Mouse (Mus musculus) kidney, embryonic 16.5 days (tissue): ENCODE results near the gene Phactr3. TPM values are rescaled to one million over a fixed set of nuclear protein-coding genes. Genes with fewer than 3 reads are reported as not detected.

Source experiments
- ATAC-seq: fragments of 200-750 bp; cut with Nextera tagmentation; 2 replicates; pipeline ENCODE4 v1.8.0; 2017; ENCODE audit warnings: moderate TSS enrichment; ENCODE audit not compliant: low FRiP score, low TSS enrichment
- H3K27ac ChIP-seq: fragments of 300-500 bp; sonication (generic); 2 replicates; pipeline ENCODE4 v1.5.1; 2014; ENCODE audit warnings: low read length
- H3K27me3 ChIP-seq: fragments of 300-500 bp; sonication (generic); 2 replicates; pipeline ENCODE4 v1.6.1; 2014; ENCODE audit warnings: low read length, control low read depth, mixed read lengths; ENCODE audit not compliant: insufficient read depth
- H3K36me3 ChIP-seq: fragments of 300-500 bp; sonication (generic); 2 replicates; pipeline ENCODE4 v1.6.1; 2014; ENCODE audit warnings: low read length, control low read depth, mixed read lengths; ENCODE audit not compliant: insufficient read depth
- H3K4me1 ChIP-seq: fragments of 300-500 bp; sonication (generic); 2 replicates; pipeline ENCODE4 v1.6.1; 2014; ENCODE audit warnings: low read length, control low read depth, mixed read lengths; ENCODE audit not compliant: insufficient read depth
- H3K4me2 ChIP-seq: fragments of 300-500 bp; sonication (generic); replicated peaks from 2 replicates; pipeline ENCODE4 v1.6.1; 2014; ENCODE audit warnings: low read depth, low read length
- H3K4me3 ChIP-seq: fragments of 300-500 bp; sonication (generic); 2 replicates; pipeline ENCODE4 v1.5.1; 2014; ENCODE audit warnings: mild to moderate bottlenecking, low read length
- H3K9ac ChIP-seq: fragments of 300-500 bp; sonication (generic); replicated peaks from 2 replicates; pipeline ENCODE4 v1.6.1; 2014; ENCODE audit warnings: low read length
- H3K9me3 ChIP-seq: fragments of 300-500 bp; sonication (generic); 2 replicates; pipeline ENCODE4 v1.6.1; 2016; ENCODE audit warnings: low read length, control low read depth
- WGBS: fragments of 180-500 bp; shearing (Covaris S2); extraction: QIAGEN DNeasy Blood & Tissue Kit; methylation state at CpG from one replicate; pipeline ENCODE4 v1.1.7; 2014; 5-methylcytosine and 5-hydroxymethylcytosine counted together
- polyA plus RNA-seq: library from polyadenylated mRNA; unstranded; fragments of >200 nt; fragmentation: Nextera tagmentation; extraction: Ambion mirVana; gene quantifications from 2 replicates; pipeline ENCODE4 v1.2.1, GENCODE M21; 2015

The Phactr3 gene
- polyA plus RNA-seq, 1 experiment from 2014 or later, result 0.71 TPM

DNA sequence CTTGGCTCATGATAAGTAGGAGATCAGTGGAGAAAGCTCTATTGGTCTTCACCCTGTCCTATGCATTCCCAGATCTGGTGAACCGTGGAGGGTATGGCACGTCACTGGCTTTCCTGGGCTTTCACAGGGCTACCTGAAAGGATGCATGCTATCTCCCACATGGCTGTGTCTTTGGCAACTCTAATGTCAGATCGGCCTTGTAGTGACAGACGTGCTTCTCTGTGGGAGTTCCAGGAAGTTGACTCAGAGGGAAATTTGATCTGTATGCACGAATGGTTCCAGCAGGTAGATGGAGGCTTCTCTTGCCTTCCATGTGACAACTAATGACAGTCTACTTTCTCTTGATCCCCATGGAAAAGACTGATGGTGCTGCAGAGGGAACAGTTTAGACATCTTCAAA, 65.5 kb downstream of the Phactr3 start:
- Histone ChIP-seq H3K36me3 (no peaks in the 10 kb centered on the region), H3K4me1 (no peaks in the 10 kb centered on the region), H3K27ac (no peak overlapping the region), H3K9me3 (peaks cover 5% of the 10 kb centered on the region; the same call in 1 of the 2 replicates), H3K4me3 (no peak overlapping the region), H3K27me3 (no peaks in the 10 kb centered on the region), H3K4me2 (no peak overlapping the region), H3K9ac (no peak overlapping the region)
- ATAC-seq, result no peak
- WGBS, result 43% methylated on average over 5 of the region's 5 CpGs

GRCm38 (mm10) chr2:178184862-178185261, 66.1 kb downstream of the Phactr3 start:
- H3K4me1 ChIP-seq, result no peaks in the 10 kb centered on the region
- 37% methylated on average over 6 of the region's 6 CpGs for WGBS
- H3K27ac ChIP-seq, result no peak overlapping the region
- no peak overlapping the region for H3K4me3 ChIP-seq
- H3K4me2 ChIP-seq, result no peak overlapping the region
- H3K9me3 ChIP-seq, result peaks cover 5% of the 10 kb centered on the region; the same call in 1 of the 2 replicates
- no peaks in the 10 kb centered on the region for H3K27me3 ChIP-seq
- H3K9ac ChIP-seq, result no peak overlapping the region
- H3K36me3 ChIP-seq, result no peaks in the 10 kb centered on the region
- ATAC-seq, result peak; percentile 31; the same call in 1 of the 2 replicates

GRCm38 (mm10) chr2:178188988-178189387, 70.2 kb downstream of the Phactr3 start:
- Histone ChIP-seq H3K27ac (no peak overlapping the region), H3K9me3 (peaks cover 5% of the 10 kb centered on the region; the same call in 1 of the 2 replicates), H3K4me1 (no peaks in the 10 kb centered on the region), H3K27me3 (no peaks in the 10 kb centered on the region), H3K36me3 (no peaks in the 10 kb centered on the region), H3K4me3 (no peak overlapping the region), H3K9ac (no peak overlapping the region), H3K4me2 (no peak overlapping the region)
- ATAC-seq, result no peak
- 80% methylated on average over 2 of the region's 2 CpGs for WGBS

GRCm38 (mm10) chr2:178192881-178193280, 74.1 kb downstream of the Phactr3 start:
- Histone ChIP-seq H3K4me3 (no peak overlapping the region), H3K36me3 (no peaks in the 10 kb centered on the region), H3K9ac (no peak overlapping the region), H3K27me3 (no peaks in the 10 kb centered on the region), H3K4me1 (no peaks in the 10 kb centered on the region), H3K9me3 (no peaks in the 10 kb centered on the region), H3K27ac (no peak overlapping the region), H3K4me2 (no peak overlapping the region)
- no peak for ATAC-seq
- 48% methylated on average over 9 of the region's 9 CpGs for WGBS

DNA sequence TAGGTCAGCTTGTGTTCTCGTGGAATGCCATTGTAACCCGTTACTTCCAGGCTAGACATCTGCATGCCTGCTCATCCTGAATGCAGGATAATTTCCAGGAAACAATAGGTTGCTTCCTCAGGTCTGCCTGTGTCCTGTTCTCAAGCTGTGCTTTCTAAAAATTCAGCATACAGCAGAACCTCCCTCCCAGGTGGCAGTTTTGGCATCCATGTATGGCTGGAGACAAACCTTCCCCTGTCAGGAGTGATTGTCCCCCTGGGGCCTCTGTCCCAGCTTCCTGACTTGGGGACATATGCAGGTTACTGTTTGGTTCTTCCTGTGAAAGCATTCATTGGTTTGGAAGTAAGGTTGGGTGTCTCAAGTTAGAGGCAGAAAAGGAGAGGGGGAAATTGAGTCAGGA, 74.7 kb downstream of the Phactr3 start:
- no peak for ATAC-seq
- WGBS, result 55% methylated on average over 2 of the region's 2 CpGs
- H3K27me3 ChIP-seq, result no peaks in the 10 kb centered on the region

DNA sequence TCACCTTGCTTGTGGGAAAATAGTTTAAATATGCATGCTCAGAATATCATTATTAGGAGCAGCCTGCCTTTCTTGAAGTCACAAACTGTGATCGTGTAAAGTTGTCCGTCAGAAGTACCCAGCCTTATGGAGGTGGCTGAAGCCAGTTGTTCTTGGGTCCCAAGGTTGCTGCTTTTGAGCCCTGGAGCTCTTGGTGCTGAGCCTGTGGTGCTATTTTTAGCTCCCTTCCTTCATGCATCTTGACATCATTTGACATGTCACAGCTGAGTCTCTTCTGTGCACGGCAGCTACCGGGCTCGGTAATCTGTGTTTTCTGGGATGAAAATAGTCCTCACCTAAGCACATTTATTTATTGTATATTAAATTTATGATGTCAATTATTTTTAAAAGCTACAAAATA, 76.1 kb downstream of the Phactr3 start:
- no peak overlapping the region for H3K4me3 ChIP-seq
- no peak overlapping the region for H3K9ac ChIP-seq
- H3K4me2 ChIP-seq, result no peak overlapping the region
- H3K9me3 ChIP-seq, result no peaks in the 10 kb centered on the region
- no peak overlapping the region for H3K27ac ChIP-seq
- 43% methylated on average over 5 of the region's 5 CpGs for WGBS
- H3K36me3 ChIP-seq, result no peaks in the 10 kb centered on the region
- no peaks in the 10 kb centered on the region for H3K4me1 ChIP-seq
- no peak for ATAC-seq
- no peaks in the 10 kb centered on the region for H3K27me3 ChIP-seq

More for the DNA sequence above, 74.7 kb downstream of the Phactr3 start:
- H3K9me3 ChIP-seq, result no peaks in the 10 kb centered on the region
- H3K4me2 ChIP-seq, result no peak overlapping the region
- H3K36me3 ChIP-seq, result no peaks in the 10 kb centered on the region
- no peak overlapping the region for H3K9ac ChIP-seq
- no peak overlapping the region for H3K4me3 ChIP-seq
- H3K27ac ChIP-seq, result no peak overlapping the region
- no peaks in the 10 kb centered on the region for H3K4me1 ChIP-seq

- H3K9ac ChIP-seq, result no peak overlapping the region
Observed at GRCm38 (mm10) chr2:178196038-178196437, 77.3 kb downstream of the Phactr3 start.

GRCm38 (mm10) chr2:178197542-178197941, 78.8 kb downstream of the Phactr3 start:
- WGBS, result 65% methylated on average over 1 of the region's 1 CpGs
- Histone ChIP-seq H3K36me3 (no peaks in the 10 kb centered on the region), H3K4me1 (no peaks in the 10 kb centered on the region), H3K4me2 (no peak overlapping the region), H3K9me3 (no peaks in the 10 kb centered on the region), H3K27me3 (no peaks in the 10 kb centered on the region), H3K4me3 (no peak overlapping the region), H3K27ac (no peak overlapping the region), H3K9ac (no peak overlapping the region)
- no peak for ATAC-seq

More at GRCm38 (mm10) chr2:178196038-178196437, 77.3 kb downstream of the Phactr3 start:
- no peaks in the 10 kb centered on the region for H3K4me1 ChIP-seq
- no peaks in the 10 kb centered on the region for H3K27me3 ChIP-seq
- H3K36me3 ChIP-seq, result no peaks in the 10 kb centered on the region
- H3K9me3 ChIP-seq, result no peaks in the 10 kb centered on the region
- no peak for ATAC-seq
- H3K4me3 ChIP-seq, result no peak overlapping the region
- H3K27ac ChIP-seq, result no peak overlapping the region
- 95% methylated on average over 6 of the region's 6 CpGs for WGBS
- no peak overlapping the region for H3K4me2 ChIP-seq

DNA sequence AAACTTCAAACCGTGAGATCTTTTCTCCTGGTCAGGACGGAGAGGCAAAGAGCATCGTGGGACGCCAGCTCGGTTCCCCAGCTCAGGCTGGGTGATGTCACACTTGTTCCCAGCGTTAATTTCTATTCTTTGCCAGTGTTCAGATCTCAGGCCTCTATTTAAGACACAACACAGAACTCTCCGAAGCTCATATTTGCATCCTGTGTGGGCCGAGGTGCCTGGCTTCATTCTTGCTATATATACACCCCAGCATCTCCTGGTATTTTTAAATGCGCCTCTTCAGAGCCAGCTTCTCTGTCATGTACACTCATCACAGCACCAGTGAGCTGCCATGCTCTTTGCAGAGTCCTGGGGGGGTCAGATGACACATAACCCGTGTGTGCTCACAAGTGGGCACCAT, 85.7 kb downstream of the Phactr3 start:
- Histone ChIP-seq H3K9me3 (no peaks in the 10 kb centered on the region), H3K9ac (no peak overlapping the region), H3K4me2 (no peak overlapping the region), H3K27ac (no peak overlapping the region), H3K4me1 (no peaks in the 10 kb centered on the region), H3K4me3 (no peak overlapping the region), H3K36me3 (no peaks in the 10 kb centered on the region), H3K27me3 (no peaks in the 10 kb centered on the region)
- no peak for ATAC-seq
- WGBS, result 84% methylated on average over 10 of the region's 10 CpGs

GRCm38 (mm10) chr2:178208186-178208600, 89.4 kb downstream of the Phactr3 start:
- H3K4me2 ChIP-seq, result no peak overlapping the region
- ATAC-seq, result no peak
- H3K9ac ChIP-seq, result no peak overlapping the region
- WGBS, result 50% methylated on average over 5 of the region's 5 CpGs
- H3K27ac ChIP-seq, result no peak overlapping the region
- H3K4me1 ChIP-seq, result no peaks in the 10 kb centered on the region
- H3K27me3 ChIP-seq, result no peaks in the 10 kb centered on the region
- H3K9me3 ChIP-seq, result no peaks in the 10 kb centered on the region
- no peak overlapping the region for H3K4me3 ChIP-seq
- H3K36me3 ChIP-seq, result no peaks in the 10 kb centered on the region
